Mouse (Mus musculus): ENCODE results near the gene Gm45521. TPM values are rescaled to one million over a fixed set of nuclear protein-coding genes. Genes with fewer than 3 reads are reported as not detected.

The Gm45521 gene
- polyA plus RNA-seq, 1 experiment from 2014 or later, result not detected

- no peak overlapping the region for H3K27ac ChIP-seq
- H3K27me3 ChIP-seq, result no peaks in the 10 kb centered on the region
- peaks cover 98% of the 10 kb centered on the region for H3K36me3 ChIP-seq
Observed at GRCm38 (mm10) chr14:7932151-7932550, 24.9 kb upstream of the Gm45521 start.

DNA sequence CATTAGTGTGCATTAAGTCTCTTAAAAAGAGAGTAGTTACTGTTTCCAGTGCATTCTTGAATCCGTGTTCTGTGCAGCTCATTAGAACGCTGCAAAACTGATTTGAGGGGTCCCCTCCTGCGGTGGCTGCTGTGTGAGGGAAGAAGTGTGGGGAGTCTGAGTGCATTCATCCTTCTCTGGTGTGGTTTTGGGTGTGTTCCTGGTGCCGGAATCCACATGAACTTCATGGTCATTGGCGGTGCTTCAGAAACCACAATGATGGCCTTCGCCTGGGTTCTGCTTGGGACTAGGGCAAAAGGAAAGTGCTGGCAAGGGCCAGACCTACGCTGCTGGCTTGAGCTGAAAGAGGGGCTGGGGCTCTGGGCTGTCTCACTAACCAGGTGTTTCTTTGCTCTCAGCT, 22.9 kb upstream of the Gm45521 start:
- H3K4me1 ChIP-seq (replicated peaks), result peaks cover 33% of the 10 kb centered on the region
- H3K4me2 ChIP-seq, result no peak overlapping the region
- no peak overlapping the region for H3K27ac ChIP-seq
- 84% methylated on average over 7 of the region's 7 CpGs for WGBS
- H3K4me3 ChIP-seq (replicated peaks), result no peak overlapping the region
- H3K9ac ChIP-seq (replicated peaks), result no peak overlapping the region
- H3K36me3 ChIP-seq, result peaks cover 91% of the 10 kb centered on the region
- H3K27me3 ChIP-seq, result no peaks in the 10 kb centered on the region
- no peaks in the 10 kb centered on the region for H3K9me3 ChIP-seq
- no peak for ATAC-seq (ENCODE audit: insufficient number of reproducible peaks, insufficient read depth, low FRiP score, low TSS enrichment, low read depth)

More at GRCm38 (mm10) chr14:7932151-7932550, 24.9 kb upstream of the Gm45521 start:
- Histone ChIP-seq H3K4me1 (replicated peaks) (peaks cover 13% of the 10 kb centered on the region), H3K9ac (replicated peaks) (no peak overlapping the region), H3K9me3 (no peaks in the 10 kb centered on the region), H3K4me2 (no peak overlapping the region), H3K4me3 (replicated peaks) (no peak overlapping the region)
- WGBS, result 95% methylated on average over 4 of the region's 4 CpGs
- no peak for ATAC-seq (ENCODE audit: insufficient number of reproducible peaks, insufficient read depth, low FRiP score, low TSS enrichment, low read depth)

DNA sequence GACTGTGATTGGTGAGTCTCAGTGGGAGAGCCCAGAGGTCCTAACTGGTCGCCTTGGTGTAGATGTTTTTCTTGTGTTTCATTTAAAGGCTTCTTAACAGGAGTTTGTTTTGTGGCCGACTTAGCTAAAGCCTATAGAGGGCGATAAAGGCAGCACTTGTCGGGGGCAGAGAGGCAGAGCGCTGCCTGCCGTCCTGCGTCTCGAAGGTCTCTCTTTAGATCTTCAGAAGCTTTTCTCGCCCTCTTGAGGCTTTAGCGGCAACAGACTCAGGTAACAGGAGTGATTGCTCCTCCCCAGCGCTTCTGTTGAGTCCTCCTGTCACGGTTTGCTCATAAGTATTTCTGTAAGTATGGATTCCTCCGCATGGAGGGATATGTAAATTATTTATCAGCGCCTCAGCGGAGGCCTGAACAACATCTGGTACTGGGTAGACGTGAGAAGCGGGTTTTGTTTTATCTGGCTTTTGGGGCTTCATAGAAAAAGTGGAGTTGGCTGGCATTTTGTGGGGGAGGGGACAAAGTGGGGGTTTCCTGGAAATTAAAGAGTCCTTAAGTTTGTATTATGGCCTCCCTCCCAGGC, 19.9 kb upstream of the Gm45521 start:
- Histone ChIP-seq H3K4me2 (no peak overlapping the region), H3K27ac (peak overlapping the region; percentile 77), H3K4me1 (replicated peaks) (peaks cover 52% of the 10 kb centered on the region), H3K9me3 (no peaks in the 10 kb centered on the region), H3K9ac (replicated peaks) (no peak overlapping the region), H3K4me3 (replicated peaks) (no peak overlapping the region), H3K27me3 (no peaks in the 10 kb centered on the region), H3K36me3 (peaks cover 90% of the 10 kb centered on the region)
- ATAC-seq (ENCODE audit: insufficient number of reproducible peaks, insufficient read depth, low FRiP score, low TSS enrichment, low read depth), result no peak; the same call in 1 of the 2 replicates
- 12% methylated on average over 17 of the region's 17 CpGs for WGBS

- 62% methylated on average over 19 of the region's 19 CpGs for WGBS
- Histone ChIP-seq H3K36me3 (peaks cover 90% of the 10 kb centered on the region), H3K4me2 (no peak overlapping the region), H3K27ac (peak overlapping the region; percentile 77), H3K4me3 (replicated peaks) (no peak overlapping the region), H3K9me3 (no peaks in the 10 kb centered on the region), H3K4me1 (replicated peaks) (peaks cover 71% of the 10 kb centered on the region), H3K9ac (replicated peaks) (no peak overlapping the region), H3K27me3 (no peaks in the 10 kb centered on the region)
- ATAC-seq (ENCODE audit: insufficient number of reproducible peaks, insufficient read depth, low FRiP score, low TSS enrichment, low read depth), result no peak
Observed at GRCm38 (mm10) chr14:7938809-7939784, 18.0 kb upstream of the Gm45521 start.

DNA sequence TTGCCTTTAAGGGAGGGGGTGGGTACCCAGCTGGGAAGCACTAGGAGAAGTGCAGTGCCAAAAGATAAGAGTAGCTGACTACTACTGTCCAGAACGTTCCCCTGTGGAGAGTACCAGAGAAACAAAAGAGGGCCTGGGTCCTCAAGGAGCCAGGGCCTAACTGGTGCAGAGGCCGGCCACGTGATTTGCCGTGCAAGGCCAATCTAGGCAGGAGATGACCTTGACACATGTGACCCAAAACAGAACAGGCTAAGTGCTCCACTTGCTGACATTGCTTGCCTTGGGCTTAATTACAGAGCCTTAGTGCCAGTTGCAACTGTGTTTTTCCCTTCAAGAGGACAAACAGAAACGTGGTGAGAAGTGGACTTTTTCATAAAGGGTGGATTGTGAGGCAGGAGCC, 15.7 kb upstream of the Gm45521 start:
- ATAC-seq (ENCODE audit: insufficient number of reproducible peaks, insufficient read depth, low FRiP score, low TSS enrichment, low read depth), result no peak
- Histone ChIP-seq H3K36me3 (peaks cover 89% of the 10 kb centered on the region), H3K27me3 (no peaks in the 10 kb centered on the region), H3K9ac (replicated peaks) (no peak overlapping the region), H3K4me1 (replicated peaks) (peaks cover 69% of the 10 kb centered on the region), H3K9me3 (no peaks in the 10 kb centered on the region), H3K27ac (peak overlapping the region; percentile 12; the same call in 1 of the 2 replicates), H3K4me3 (replicated peaks) (no peak overlapping the region), H3K4me2 (no peak overlapping the region)
- 78% methylated on average over 5 of the region's 5 CpGs for WGBS

GRCm38 (mm10) chr14:7943101-7943800, 13.8 kb upstream of the Gm45521 start:
- 62% methylated on average over 7 of the region's 7 CpGs for WGBS
- Histone ChIP-seq H3K27me3 (no peaks in the 10 kb centered on the region), H3K4me3 (replicated peaks) (no peak overlapping the region), H3K9me3 (no peaks in the 10 kb centered on the region), H3K9ac (replicated peaks) (no peak overlapping the region), H3K4me2 (no peak overlapping the region), H3K4me1 (replicated peaks) (peaks cover 51% of the 10 kb centered on the region), H3K36me3 (peaks cover 93% of the 10 kb centered on the region), H3K27ac (peak overlapping the region; percentile 68)
- no peak for ATAC-seq (ENCODE audit: insufficient number of reproducible peaks, insufficient read depth, low FRiP score, low TSS enrichment, low read depth)

- H3K9ac ChIP-seq (replicated peaks), result no peak overlapping the region
- H3K36me3 ChIP-seq, result peaks cover 94% of the 10 kb centered on the region
- H3K4me1 ChIP-seq (replicated peaks), result peaks cover 46% of the 10 kb centered on the region
- no peaks in the 10 kb centered on the region for H3K9me3 ChIP-seq
- 81% methylated on average over 3 of the region's 3 CpGs for WGBS
- H3K27me3 ChIP-seq, result no peaks in the 10 kb centered on the region
- H3K27ac ChIP-seq, result peak overlapping the region; percentile 68
- no peak overlapping the region for H3K4me2 ChIP-seq
- no peak for ATAC-seq (ENCODE audit: insufficient number of reproducible peaks, insufficient read depth, low FRiP score, low TSS enrichment, low read depth)
- no peak overlapping the region for H3K4me3 ChIP-seq (replicated peaks)
Observed at GRCm38 (mm10) chr14:7943801-7944135, 13.3 kb upstream of the Gm45521 start.

- Histone ChIP-seq H3K4me1 (replicated peaks) (peaks cover 41% of the 10 kb centered on the region), H3K9ac (replicated peaks) (no peak overlapping the region), H3K27me3 (no peaks in the 10 kb centered on the region), H3K4me2 (no peak overlapping the region), H3K27ac (peak overlapping the region; percentile 68; the same call in 1 of the 2 replicates), H3K9me3 (no peaks in the 10 kb centered on the region), H3K4me3 (replicated peaks) (no peak overlapping the region), H3K36me3 (peaks cover 97% of the 10 kb centered on the region)
- WGBS, result 58% methylated on average over 8 of the region's 8 CpGs
- no peak for ATAC-seq (ENCODE audit: insufficient number of reproducible peaks, insufficient read depth, low FRiP score, low TSS enrichment, low read depth)
Observed at GRCm38 (mm10) chr14:7944349-7945039, 12.6 kb upstream of the Gm45521 start.

- no peaks in the 10 kb centered on the region for H3K9me3 ChIP-seq
- H3K27ac ChIP-seq, result no peak overlapping the region
- no peaks in the 10 kb centered on the region for H3K27me3 ChIP-seq
- H3K9ac ChIP-seq (replicated peaks), result no peak overlapping the region
- 80% methylated on average over 5 of the region's 5 CpGs for WGBS
- H3K4me3 ChIP-seq (replicated peaks), result no peak overlapping the region
- no peak overlapping the region for H3K4me2 ChIP-seq
- peaks cover 37% of the 10 kb centered on the region for H3K4me1 ChIP-seq (replicated peaks)
- no peak for ATAC-seq (ENCODE audit: insufficient number of reproducible peaks, insufficient read depth, low FRiP score, low TSS enrichment, low read depth)
- peaks cover 97% of the 10 kb centered on the region for H3K36me3 ChIP-seq
Observed at GRCm38 (mm10) chr14:7945261-7945660, 11.8 kb upstream of the Gm45521 start.

DNA sequence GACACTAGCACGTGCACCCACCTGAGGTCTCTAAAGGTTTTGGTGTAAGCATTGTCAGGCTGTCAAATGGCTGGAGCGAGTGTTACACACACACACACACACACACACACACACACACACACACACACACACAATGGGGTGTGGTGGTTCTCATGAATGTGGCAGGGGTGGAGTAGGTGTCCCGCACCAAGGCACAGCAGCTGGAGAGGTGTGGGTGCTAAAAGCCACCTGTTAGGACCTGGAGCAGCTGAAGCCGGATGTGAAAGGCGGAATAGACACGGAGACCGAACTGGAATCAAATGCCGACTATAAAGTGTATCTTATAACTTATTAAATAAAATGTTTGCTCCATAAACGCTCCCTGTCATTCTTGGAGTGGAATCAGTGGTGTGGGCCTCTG, 5.9 kb upstream of the Gm45521 start:
- Histone ChIP-seq H3K27me3 (no peaks in the 10 kb centered on the region), H3K36me3 (peaks cover 58% of the 10 kb centered on the region), H3K4me2 (no peak overlapping the region), H3K4me1 (replicated peaks) (peaks cover 15% of the 10 kb centered on the region), H3K9ac (replicated peaks) (no peak overlapping the region), H3K9me3 (no peaks in the 10 kb centered on the region), H3K27ac (no peak overlapping the region), H3K4me3 (replicated peaks) (no peak overlapping the region)
- 93% methylated on average over 9 of the region's 9 CpGs for WGBS
- no peak for ATAC-seq (ENCODE audit: insufficient number of reproducible peaks, insufficient read depth, low FRiP score, low TSS enrichment, low read depth)

Data from limb, embryonic 12.5 days (tissue).